Mouse (Mus musculus) layer of hippocampus, adult 18-20 months (tissue): Measurements from ENCODE around the gene Kcnk5. TPM values are rescaled to one million over a fixed set of nuclear protein-coding genes. Genes with fewer than 3 reads are reported as not detected.
A peak's percentile ranks its signal among the peaks of the same experiment; 100 is the strongest.

Experiments
- DNase-seq, 2 experiments: peaks; one replicate each; pipeline ENCODE4 v3.0.0; 2022; ENCODE audit warnings: low spot score in 2 of 2
- total RNA-seq, 2 experiments: library from RNA; stranded (reverse); gene quantifications; 2 replicates each; pipeline ENCODE4 v1.2.3; 2021

The Kcnk5 gene
- total RNA-seq, 2 experiments from 2014 or later: 0.25 to 0.43 TPM

DNA sequence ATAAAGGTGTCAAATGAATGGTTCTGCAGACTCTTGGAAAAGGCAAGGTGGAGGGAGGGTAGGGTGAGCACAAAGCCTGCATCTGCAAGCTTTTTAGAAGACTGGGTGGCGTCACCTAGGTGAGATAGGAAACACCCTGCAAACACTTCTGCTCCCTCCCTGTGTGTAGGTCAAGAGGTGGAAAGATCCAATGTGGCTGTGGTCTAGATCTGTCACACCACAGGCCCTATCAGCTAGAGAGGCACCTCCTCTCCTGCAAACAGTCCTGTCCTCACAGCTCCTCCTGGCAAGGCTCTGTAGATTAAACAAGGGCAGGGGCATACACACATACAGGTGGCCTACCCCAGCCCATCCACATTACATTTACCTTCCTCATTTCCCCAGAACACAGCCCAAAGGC lies 13.1 kb downstream of the Kcnk5 start:
- no peak for DNase-seq

GRCm38 (mm10) chr14:20168054-20168453 lies 13.6 kb downstream of the Kcnk5 start:
- DNase-seq: no peak

DNA sequence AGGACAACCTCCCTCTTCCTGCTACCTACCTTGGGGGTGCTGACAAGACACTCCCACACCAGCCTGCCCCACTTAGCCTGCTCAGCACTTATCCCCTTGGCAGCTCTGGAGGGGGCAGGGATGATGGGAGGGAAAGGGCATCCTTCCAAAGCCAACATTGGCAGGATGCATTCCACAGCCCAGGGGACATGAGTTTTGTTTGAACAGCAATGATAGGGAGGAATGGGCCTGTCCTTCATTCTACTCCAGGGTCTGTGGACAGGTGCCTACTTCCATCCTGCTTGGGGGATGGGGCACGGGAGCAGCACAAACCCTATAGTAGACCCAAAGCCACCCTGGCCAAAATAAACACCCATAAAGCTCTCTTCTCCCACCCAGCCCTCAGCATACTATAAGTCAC lies 16.2 kb downstream of the Kcnk5 start:
- no peak for DNase-seq

DNA sequence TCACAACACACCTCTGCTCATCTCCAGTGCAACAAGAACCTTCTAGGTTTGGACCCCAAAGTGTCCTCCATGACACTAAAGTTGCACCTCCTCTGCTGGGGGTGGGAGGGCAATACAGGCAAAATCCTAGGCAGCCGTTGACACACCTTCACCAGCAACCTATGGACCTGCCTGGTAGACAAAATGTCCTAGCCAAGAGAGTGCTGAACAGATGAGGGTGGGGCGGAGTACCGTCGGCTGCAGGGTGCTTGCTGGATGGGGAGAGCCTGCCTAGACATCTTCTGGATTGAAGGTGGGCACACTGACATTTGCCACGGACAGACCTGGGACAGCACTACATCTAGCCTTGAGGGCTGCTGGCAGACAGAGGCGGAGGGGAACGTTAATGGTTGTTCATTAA lies 17.2 kb downstream of the Kcnk5 start:
- DNase-seq: no peak

DNA sequence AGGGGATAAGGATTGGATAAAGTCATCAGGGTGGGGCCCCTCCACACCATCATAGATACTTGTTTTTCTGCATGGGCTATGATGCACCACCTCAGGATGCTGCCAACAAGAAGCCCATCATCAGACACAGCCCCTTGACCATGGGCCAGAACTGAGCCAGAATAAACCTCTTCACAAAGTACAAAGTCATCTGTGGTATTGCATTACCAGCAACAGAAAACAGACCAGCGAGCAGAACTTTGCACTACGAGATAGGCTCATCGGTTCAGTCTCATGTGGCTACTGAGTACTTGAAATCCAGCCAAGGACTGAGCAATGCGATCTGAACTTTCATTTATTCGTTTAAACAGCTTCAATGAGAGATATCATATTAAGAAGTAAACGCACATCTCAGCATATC lies 18.9 kb downstream of the Kcnk5 start:
- no peak for DNase-seq

DNA sequence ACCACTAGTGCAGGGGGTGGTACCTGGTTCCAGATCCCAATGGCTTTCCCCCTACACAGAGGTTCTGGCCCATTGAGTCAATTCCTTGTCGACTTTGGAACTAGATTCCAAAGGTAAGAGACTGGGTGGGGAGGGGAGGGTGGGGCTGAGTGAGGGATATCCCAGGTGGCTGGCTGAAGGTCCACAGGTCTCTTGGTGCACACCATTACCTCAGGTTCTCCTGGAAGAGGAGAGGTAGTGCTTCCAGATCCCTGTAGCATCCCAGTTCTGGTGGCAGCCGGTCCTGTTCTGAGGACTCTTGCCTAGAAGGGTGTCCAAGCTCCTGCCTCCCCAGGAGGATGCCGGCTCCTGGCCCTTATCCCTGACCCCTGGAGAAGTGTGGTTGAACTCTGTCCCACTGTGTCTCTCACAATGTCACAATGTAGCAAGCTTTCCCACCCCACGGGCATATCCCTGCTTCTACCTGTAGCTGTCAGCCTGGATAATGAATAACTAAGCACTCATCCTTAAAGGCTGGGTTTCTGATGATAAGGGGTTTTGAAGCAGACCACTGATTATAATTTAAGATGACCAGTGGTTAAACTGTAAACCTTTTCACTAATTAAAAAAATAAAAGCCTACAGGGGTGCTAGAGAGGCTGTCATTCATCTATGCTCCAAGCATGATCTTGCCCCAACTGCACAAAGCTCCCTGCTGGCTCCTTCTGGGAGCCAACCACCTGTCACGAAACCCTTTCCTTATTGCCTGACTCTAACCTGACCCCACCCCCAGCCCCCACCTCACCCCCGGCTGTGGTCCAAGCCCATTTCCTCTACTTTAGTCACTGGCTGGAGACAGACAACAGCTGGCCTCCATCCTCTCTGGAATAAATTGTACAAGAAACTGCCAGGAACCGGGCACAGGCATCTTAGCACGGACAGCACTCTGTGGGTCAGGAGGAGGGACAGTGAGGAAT lies 22.6 kb downstream of the Kcnk5 start:
- DNase-seq: no peak

- no peak for DNase-seq
Observed at GRCm38 (mm10) chr14:20157595-20157994, 24.0 kb downstream of the Kcnk5 start.

DNA sequence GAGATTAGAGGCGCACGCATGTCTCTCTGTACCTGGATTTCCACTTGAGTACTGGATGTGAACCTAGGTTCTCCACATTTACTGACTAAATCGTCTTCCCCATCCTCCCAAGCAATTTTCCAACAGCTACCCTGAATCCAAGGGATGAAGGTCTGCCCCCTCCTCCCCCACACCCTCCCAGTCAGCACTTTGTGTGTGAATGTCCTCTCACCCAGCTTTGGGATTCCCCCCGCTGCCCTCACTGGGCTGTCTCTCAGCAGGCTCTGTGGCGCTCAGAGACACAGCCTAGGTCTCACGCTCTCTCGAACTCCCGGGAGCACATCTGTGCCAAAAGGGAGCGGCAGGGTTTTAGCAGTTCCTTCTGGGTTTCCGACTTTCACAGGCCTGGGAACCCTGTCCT lies 25.9 kb downstream of the Kcnk5 start:
- no peak for DNase-seq

DNA sequence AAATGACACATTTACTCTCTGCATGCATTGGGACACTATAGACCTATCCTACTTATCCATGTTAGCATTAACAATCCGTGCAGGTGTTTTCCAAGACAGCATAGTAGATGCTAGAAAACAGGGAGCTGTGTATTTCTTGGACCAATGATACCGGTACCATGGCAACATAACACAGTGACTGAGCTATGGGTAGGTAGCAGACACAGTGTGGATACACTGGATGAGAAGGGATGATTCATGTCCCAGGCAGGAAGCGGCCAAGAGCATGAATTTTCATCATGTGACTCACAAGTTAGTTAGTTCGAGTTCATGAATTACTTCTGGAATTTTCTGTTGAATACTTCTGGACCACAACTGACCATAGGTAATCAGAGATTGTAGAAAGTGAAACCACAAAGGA lies 26.7 kb downstream of the Kcnk5 start:
- DNase-seq: no peak

DNA sequence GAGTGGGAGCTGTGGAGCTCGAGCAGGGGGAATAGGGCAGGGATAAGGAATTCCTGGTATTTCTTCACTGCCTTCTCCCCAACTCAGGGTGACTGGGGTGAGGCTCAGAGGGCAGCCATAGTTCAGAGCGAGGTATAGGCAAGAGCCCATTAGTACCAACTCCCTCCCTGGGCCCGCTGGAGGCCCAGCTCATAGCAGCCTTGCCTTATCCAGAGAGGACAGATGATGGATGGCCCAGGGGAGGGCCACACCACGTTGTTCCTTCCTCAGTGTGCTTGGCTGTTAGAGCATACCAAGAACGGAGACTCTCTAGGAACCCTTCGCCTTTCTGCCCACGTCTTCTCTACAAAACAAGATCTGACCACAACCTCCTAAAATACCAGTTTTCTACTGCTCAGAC lies 27.4 kb downstream of the Kcnk5 start:
- DNase-seq: no peak

- no peak for DNase-seq
Observed at GRCm38 (mm10) chr14:20149127-20150080, 32.2 kb downstream of the Kcnk5 start.

GRCm38 (mm10) chr14:20148514-20148913 lies 33.1 kb downstream of the Kcnk5 start:
- no peak for DNase-seq

GRCm38 (mm10) chr14:20147854-20148253 lies 33.8 kb downstream of the Kcnk5 start:
- no peak for DNase-seq

DNA sequence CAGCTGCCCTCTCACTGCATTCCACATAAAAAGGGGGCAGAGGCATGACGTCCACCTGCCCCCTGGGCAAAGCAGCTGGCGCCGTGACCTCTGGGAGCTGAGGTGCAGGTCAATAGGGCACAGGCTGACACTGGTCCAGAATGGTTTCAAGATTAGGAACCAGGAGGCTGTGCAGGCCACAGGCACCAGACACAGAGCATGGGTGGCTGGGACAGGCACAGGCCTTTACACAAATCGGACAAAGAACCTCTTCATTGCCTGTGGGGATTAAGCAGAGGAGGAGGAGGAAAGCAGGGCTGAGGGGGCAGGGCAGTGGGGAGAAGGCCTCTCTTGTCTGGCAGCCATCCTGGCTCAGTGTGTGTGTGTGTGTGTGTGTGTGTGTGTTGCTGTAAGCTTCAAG lies 37.5 kb downstream of the Kcnk5 start:
- peak in 1 of 2 experiments; percentile 35 for DNase-seq

- DNase-seq: no peak
Observed at GRCm38 (mm10) chr14:20138484-20139355, 42.9 kb downstream of the Kcnk5 start, which contains the start of gene Saysd1. TSS of gene Saysd1 (minus strand) at chr14:20138534.

GRCm38 (mm10) chr14:20134965-20135671 lies 46.5 kb downstream of the Kcnk5 start:
- DNase-seq: no peak

- no peak for DNase-seq
Observed at GRCm38 (mm10) chr14:20128162-20128561, 53.4 kb downstream of the Kcnk5 start.

DNA sequence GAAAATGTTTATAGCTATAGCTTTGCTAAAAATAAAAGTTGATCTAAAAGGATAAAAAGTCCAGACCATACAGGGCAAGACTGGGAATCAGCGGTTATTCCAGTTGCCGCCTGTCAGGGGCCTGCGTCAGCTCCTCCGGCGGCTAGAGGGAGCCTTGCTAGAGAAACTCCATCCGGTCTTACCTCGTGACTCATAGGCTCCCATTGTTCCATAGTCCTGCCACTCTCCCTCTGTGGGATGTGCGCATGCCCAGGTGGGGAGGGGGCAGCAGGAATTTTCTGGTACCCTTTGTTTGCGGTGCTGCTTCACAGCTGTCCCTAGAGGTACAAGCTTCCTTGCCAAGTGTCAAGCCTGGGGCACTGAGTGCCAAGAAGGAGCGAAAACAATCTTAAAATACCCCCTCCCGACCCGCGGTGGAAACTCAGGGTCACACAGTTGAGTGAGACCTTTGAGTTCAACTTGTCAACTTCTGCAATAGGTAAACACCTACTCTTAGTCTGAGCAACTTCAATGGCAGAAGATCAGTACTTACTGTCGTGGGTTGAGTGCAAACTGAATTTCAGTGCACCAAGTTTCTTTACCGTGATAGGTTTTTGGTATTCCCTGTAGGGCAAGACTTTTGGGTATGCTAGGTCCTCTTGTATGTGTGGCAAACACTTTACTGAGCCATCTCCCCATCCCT lies 54.1 kb downstream of the Kcnk5 start:
- DNase-seq: no peak

- DNase-seq: no peak
Observed at GRCm38 (mm10) chr14:20120868-20121267, 60.7 kb downstream of the Kcnk5 start.

- no peak for DNase-seq
Observed at GRCm38 (mm10) chr14:20120012-20120411, 61.6 kb downstream of the Kcnk5 start.
